Mouse (Mus musculus): ENCODE data around the gene Mrps12. TPM values are rescaled to one million over a fixed set of nuclear protein-coding genes. Genes with fewer than 3 reads are reported as not detected.
A peak's percentile ranks its signal among the peaks of the same experiment; 100 is the strongest.

Mrps12 gene
- total and polyA plus RNA-seq, 2 experiments from 2014 or later: 66.4 to 111 TPM

DNA sequence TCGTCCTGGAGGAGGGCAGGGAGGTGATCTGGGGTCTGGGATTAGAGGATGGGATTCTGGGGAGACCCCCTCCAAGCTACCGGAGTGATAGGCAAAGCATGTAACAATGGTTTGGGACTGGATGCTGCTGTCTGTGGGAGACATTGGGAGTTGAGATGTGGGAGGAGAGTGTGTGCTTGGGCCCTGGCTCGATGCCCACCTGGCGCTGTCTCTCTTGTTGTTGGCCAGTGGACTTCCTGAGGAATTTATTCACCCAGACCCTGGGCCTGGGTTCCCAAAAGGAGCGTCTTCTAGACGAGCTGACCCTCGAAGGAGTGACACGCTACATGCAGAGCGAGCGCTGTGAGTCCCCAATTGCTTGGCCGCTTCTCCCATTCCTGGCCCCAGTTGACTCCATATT is 30.2 kb upstream of the Mrps12 start:
- H3K4me2 ChIP-seq (ENCODE audit: low read depth, low read length): no peak overlapping the region
- no peak overlapping the region for H3K4me3 ChIP-seq (ENCODE audit: low read length)
- H3K27me3 ChIP-seq (ENCODE audit: insufficient read depth, low read length): no peaks in the 10 kb centered on the region
- no peaks in the 10 kb centered on the region for H3K9me3 ChIP-seq (ENCODE audit: low read length)
- no peak for TF ChIP-seq CTCF (IDR thresholded peaks at IDR 0.05; ENCODE audit: low read depth)
- no peak for ATAC-seq
- H3K4me1 ChIP-seq (ENCODE audit: insufficient read depth, low read length): peaks cover 9% of the 10 kb centered on the region
- DNase-seq (ENCODE audit: low spot score): no peak
- WGBS: 72% methylated on average over 11 of the region's 11 CpGs
- no peaks in the 10 kb centered on the region for H3K36me3 ChIP-seq (ENCODE audit: insufficient read depth, low read length)
- no peak overlapping the region for H3K9ac ChIP-seq (replicated peaks; ENCODE audit: low read length)
- H3K27ac ChIP-seq: no peak overlapping the region

GRCm38 (mm10) chr7:28770309-28770708 is 28.7 kb upstream of the Mrps12 start:
- H3K4me3 ChIP-seq (ENCODE audit: low read length): no peak overlapping the region
- no peaks in the 10 kb centered on the region for H3K27me3 ChIP-seq (ENCODE audit: insufficient read depth, low read length)
- no peak overlapping the region for H3K27ac ChIP-seq
- DNase-seq (ENCODE audit: low spot score) (no peak), ATAC-seq (no peak)
- no peak overlapping the region for H3K4me2 ChIP-seq (ENCODE audit: low read depth, low read length)
- WGBS: 90% methylated on average over 3 of the region's 3 CpGs
- no peaks in the 10 kb centered on the region for H3K9me3 ChIP-seq (ENCODE audit: low read length)
- no peak overlapping the region for H3K9ac ChIP-seq (replicated peaks; ENCODE audit: low read length)
- TF ChIP-seq CTCF (IDR thresholded peaks at IDR 0.05; ENCODE audit: low read depth): no peak
- H3K4me1 ChIP-seq (ENCODE audit: insufficient read depth, low read length): peaks cover 14% of the 10 kb centered on the region
- no peaks in the 10 kb centered on the region for H3K36me3 ChIP-seq (ENCODE audit: insufficient read depth, low read length)

DNA sequence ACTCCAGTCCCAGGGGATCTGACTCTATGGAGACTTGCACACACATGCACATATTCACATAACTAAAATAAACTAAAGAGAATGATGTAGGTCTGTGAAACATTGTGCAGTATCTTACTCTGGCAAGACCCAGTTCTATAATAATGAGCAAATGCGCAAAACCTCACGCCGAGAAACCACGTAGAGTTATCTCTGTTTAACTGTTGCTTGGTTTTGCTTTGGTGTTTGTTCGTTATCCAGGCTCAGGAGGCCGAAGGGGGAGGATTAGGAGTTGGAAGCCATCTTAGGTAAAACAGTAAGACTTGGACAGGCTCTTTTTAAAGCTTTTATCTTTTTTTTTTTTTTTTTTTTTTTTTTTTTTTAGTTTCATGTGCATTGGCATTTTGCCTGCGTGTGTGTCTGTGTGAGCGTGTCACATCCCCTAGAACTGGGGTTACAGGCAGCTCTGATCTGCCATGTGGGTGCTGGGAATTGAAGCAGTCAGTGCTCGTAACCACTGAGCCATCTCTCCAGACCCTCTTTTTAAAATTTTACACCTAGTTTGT is 27.9 kb upstream of the Mrps12 start:
- WGBS: 85% methylated on average over 9 of the region's 9 CpGs
- ATAC-seq (no peak), DNase-seq (ENCODE audit: low spot score) (no peak)
- Histone ChIP-seq H3K27ac (no peak overlapping the region), H3K9ac (replicated peaks; ENCODE audit: low read length) (no peak overlapping the region), H3K4me3 (ENCODE audit: low read length) (no peak overlapping the region), H3K4me2 (ENCODE audit: low read depth, low read length) (no peak overlapping the region), H3K36me3 (ENCODE audit: insufficient read depth, low read length) (no peaks in the 10 kb centered on the region), H3K9me3 (ENCODE audit: low read length) (no peaks in the 10 kb centered on the region), H3K27me3 (ENCODE audit: insufficient read depth, low read length) (no peaks in the 10 kb centered on the region), H3K4me1 (ENCODE audit: insufficient read depth, low read length) (peaks cover 21% of the 10 kb centered on the region)
- no peak for TF ChIP-seq CTCF (IDR thresholded peaks at IDR 0.05; ENCODE audit: low read depth)

DNA sequence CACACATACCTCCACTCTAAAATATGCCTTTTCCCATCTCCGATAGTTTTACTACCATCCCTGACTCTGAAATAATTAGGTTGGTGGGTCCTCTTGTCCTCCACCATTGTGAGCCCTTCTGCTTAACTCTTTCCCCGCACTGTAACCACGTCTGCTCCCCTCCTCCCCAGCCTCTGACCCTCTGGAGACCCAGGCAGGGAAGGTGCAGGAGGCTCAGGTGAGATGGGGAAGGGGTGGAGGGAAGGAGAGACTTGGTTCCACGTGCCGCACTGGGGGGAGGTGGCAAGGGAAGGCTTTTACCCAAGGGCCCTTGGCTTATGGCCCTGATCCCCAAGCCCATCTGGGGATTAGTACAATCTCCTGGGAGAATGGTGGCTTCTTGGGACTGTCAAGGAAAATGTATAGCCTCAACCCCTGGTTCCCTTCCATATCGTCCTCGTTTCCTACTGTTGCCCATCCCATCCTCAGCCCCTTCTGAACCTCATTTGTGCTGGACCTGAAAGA is 25.9 kb upstream of the Mrps12 start, which contains the start of gene Nfkbib:
Gene Nfkbib (minus strand): TSS at position 51 of the 504 bp plus-strand sequence.
- no peak for DNase-seq (ENCODE audit: low spot score)
- Histone ChIP-seq H3K4me3 (ENCODE audit: low read length) (peak within 1 kb of the TSS; percentile 81), H3K27ac (no peak within 1 kb of the TSS), H3K36me3 (ENCODE audit: insufficient read depth, low read length) (no peaks in the 10 kb centered on the region; the same call in 1 of the 2 replicates), H3K27me3 (ENCODE audit: insufficient read depth, low read length) (no peaks in the 10 kb centered on the region), H3K9ac (replicated peaks; ENCODE audit: low read length) (peak within 1 kb of the TSS; percentile 69), H3K4me1 (ENCODE audit: insufficient read depth, low read length) (peaks cover 16% of the 10 kb centered on the region), H3K4me2 (ENCODE audit: low read depth, low read length) (peak within 1 kb of the TSS; percentile 76), H3K9me3 (ENCODE audit: low read length) (no peaks in the 10 kb centered on the region)
- TF ChIP-seq CTCF (IDR thresholded peaks at IDR 0.05; ENCODE audit: low read depth): no peak
- 68% methylated on average over 7 of the region's 7 CpGs for WGBS
- ATAC-seq: no peak

GRCm38 (mm10) chr7:28766910-28767309 is 25.3 kb upstream of the Mrps12 start:
- Histone ChIP-seq H3K4me3 (ENCODE audit: low read length) (peak overlapping the region; percentile 81), H3K27me3 (ENCODE audit: insufficient read depth, low read length) (no peaks in the 10 kb centered on the region)
- DNase-seq (ENCODE audit: low spot score): peak; percentile 33

GRCm38 (mm10) chr7:28766173-28766879 is 24.7 kb upstream of the Mrps12 start, which contains the start of gene Sirt2:
Gene Sirt2, plus strand, starts transcription at chr7:28766735.
- TF ChIP-seq CTCF (IDR thresholded peaks at IDR 0.05; ENCODE audit: low read depth): peak; percentile 19; the same call in 1 of the 2 replicates
- Histone ChIP-seq H3K4me3 (ENCODE audit: low read length) (peak within 1 kb of the TSS; percentile 81), H3K9ac (replicated peaks; ENCODE audit: low read length) (peak within 1 kb of the TSS; percentile 69), H3K27ac (peak within 1 kb of the TSS; percentile 68; the same call in 1 of the 2 replicates), H3K9me3 (ENCODE audit: low read length) (no peaks in the 10 kb centered on the region), H3K36me3 (ENCODE audit: insufficient read depth, low read length) (peaks cover 8% of the 10 kb centered on the region; the same call in 1 of the 2 replicates), H3K4me2 (ENCODE audit: low read depth, low read length) (peak within 1 kb of the TSS; percentile 76), H3K27me3 (ENCODE audit: insufficient read depth, low read length) (no peaks in the 10 kb centered on the region), H3K4me1 (ENCODE audit: insufficient read depth, low read length) (peaks cover 16% of the 10 kb centered on the region)
- DNase-seq (ENCODE audit: low spot score) (peak; percentile 99), ATAC-seq (peak; percentile 99)
- under 1% methylated on average over 45 of the region's 45 CpGs for WGBS

More at GRCm38 (mm10) chr7:28766910-28767309, 25.3 kb upstream of the Mrps12 start:
- H3K9me3 ChIP-seq (ENCODE audit: low read length): no peaks in the 10 kb centered on the region
- no peak overlapping the region for H3K27ac ChIP-seq
- peak overlapping the region; percentile 67 for H3K9ac ChIP-seq (replicated peaks; ENCODE audit: low read length)
- H3K4me2 ChIP-seq (ENCODE audit: low read depth, low read length): peak overlapping the region; percentile 70
- WGBS: 1% methylated on average over 14 of the region's 14 CpGs
- H3K4me1 ChIP-seq (ENCODE audit: insufficient read depth, low read length): peaks cover 16% of the 10 kb centered on the region
- ATAC-seq: no peak; the same call in 1 of the 2 replicates
- H3K36me3 ChIP-seq (ENCODE audit: insufficient read depth, low read length): peaks cover 2% of the 10 kb centered on the region; the same call in 1 of the 2 replicates
- TF ChIP-seq CTCF (IDR thresholded peaks at IDR 0.05; ENCODE audit: low read depth): no peak

Measured in hindbrain, postnatal 0 days (tissue).